Mouse (Mus musculus): Measurements from ENCODE around the gene Lcp2.

- TF ChIP-seq EP300 (optimal IDR thresholded peaks at IDR 0.05) (no peak), CTCF (IDR thresholded peaks at IDR 0.05; ENCODE audit: low read depth) (no peak)
These were observed 37.1 kb downstream of the Lcp2 start for GRCm38 (mm10) chr11:34083795-34084194.
